Mouse (Mus musculus): ENCODE data around the gene Unc5a. TPM values are rescaled to one million over a fixed set of nuclear protein-coding genes. Genes with fewer than 3 reads are reported as not detected.

Gene Unc5a
- polyA plus RNA-seq, 1 experiment: 51.5 TPM

DNA sequence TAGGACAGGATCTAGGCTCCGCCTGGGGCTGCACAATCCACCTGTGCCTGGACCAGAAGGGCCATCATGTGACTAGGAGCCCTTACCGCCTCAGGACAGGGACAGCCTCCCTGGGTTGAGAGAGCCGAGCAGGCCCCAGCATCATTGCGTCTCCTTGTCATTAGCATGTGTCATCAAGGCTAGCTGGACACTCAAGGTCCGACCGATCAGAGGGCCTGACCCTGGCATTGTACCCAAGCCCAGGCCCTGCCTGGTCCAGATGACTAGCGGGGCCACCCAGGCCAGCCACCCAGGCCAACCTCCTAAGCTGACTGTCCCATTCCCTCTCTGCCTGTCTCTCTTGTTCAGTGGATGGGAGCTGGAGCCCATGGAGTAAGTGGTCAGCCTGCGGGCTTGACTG lies 48.4 kb downstream of the Unc5a start:
- DNase-seq (ENCODE audit: extremely low spot score in 1 of 2, low spot score in 1 of 2): no peak

DNA sequence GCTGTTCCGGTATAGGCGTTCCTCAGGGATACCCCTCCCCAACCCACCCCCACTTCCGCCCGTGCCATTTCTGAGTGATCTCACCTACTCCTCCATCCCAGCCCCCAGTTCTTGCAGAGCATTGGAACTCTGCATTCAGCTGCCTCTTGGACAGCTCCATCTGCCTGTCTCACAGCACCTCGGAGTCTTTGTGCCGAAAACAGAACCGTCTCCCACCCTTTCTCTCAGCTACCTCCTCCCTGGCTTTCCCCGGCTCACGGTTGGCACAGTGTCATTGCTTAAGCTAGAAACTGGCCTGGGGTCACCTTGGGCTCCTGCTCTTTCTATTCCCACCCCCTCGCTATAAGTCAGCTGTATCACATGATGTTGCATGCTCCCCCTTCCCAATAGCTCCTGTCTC lies 51.2 kb downstream of the Unc5a start:
- DNase-seq (ENCODE audit: extremely low spot score in 1 of 2, low spot score in 1 of 2): peak; percentile 62 to 81

DNA sequence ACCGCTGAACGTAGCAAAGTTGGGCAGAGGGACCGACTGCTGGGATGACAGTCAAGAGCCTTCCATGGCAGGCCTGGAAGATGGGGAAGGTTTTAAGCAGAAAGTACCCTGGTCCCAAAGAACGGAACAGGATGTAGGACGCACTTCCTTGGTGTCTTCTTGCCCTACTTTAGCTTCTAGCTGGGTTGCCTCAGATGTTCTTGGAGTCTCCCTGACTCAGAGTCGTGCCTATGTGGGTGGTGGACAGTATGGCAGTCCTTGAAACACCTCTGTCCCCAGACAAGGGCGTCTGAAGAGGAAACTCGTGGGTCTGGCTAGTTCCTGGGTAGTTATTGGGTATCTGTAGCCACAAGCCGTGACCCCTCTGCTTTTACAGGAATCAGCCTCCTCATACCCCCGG lies 52.9 kb downstream of the Unc5a start:
- DNase-seq (ENCODE audit: extremely low spot score in 1 of 2, low spot score in 1 of 2): peak in 1 of 2 experiments; percentile 64

DNA sequence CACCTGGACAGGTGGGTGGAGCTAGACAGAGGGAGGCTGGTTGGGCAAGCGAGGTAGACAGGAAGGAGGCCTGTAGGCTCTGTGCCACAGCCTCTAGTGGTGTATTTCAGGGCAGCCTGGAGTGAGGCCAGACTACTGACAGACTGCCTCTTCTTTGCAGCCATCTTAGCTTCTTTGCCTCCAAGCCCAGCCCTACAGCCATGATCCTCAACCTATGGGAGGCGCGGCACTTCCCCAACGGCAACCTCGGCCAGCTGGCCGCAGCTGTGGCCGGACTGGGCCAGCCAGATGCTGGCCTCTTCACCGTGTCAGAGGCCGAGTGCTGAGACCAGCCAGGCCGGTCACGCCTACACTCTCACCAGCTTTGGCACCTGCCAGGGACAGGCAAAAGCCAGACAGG lies 55.4 kb downstream of the Unc5a start:
- DNase-seq (ENCODE audit: extremely low spot score in 1 of 2, low spot score in 1 of 2): peak in 1 of 2 experiments; percentile 34

DNA sequence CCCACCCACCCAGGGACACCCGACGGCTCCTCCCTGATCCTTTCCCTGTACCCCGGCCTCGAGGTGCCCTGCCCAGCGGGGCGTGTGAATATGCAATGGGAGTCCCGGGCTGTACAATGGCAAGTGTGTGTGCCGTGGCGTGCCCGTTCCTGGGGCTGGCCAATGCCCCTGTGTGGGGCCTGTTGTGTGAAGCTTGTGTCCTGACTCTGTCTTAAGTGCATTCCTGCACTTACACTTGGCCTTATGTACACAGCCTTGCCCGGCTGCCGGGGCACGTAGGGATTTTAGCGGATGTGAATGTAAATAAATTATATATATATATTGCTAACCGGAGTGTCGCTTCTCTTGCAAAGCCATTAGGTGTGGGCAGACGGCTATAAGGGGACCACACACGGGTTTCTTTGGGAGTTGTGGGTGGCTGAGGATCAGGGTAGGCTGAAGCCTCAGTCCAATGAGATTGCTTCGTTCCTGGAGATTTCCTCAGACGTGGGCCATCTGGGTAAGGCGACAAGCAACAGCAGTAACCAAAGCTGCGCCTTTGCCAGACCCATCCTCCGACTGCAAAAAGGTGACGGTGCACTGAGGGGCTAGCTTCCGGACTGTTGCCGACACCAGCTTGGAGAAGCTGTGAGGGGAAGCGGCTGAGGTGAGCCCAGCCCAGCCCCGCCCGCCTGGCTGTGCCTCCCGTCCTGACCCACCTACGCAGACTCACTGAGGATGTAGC lies 56.6 kb downstream of the Unc5a start:
- peak in 1 of 2 experiments; percentile 54 for DNase-seq (ENCODE audit: extremely low spot score in 1 of 2, low spot score in 1 of 2)

DNA sequence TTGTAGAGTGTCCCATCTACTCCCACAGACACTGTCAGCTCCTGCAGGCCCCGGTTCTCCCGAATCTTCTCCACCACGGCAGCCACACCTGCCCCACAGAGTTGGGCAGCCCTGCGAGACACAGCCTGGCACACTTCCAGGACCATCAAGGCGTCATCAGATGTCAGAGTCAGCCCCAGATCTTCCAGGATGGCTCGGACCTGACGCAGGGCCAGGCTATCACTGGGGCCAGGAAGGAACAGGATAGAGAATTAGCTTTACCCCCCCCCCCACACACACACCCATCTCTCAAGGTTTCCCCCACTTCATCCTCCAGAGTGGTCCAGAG lies 57.2 kb downstream of the Unc5a start:
- no peak for DNase-seq (ENCODE audit: extremely low spot score in 1 of 2, low spot score in 1 of 2)

DNA sequence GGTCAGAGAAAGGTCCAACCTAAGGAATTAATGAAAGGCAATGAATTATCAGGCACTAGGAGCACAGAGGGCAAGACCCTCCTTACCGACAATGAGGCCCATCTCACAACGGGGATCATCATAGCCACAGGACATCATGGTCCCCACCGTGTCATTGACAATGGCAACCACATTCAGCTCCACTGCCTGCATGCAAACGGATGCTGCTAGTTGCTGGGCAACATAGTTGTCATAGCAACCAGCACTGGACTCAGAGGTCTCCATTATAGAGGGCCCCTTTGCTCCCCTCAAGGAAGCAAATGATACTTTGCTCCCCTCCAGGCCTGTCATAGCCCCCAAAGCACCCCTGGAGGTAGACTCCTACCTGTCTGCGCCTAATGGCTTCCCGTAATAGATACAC lies 59.4 kb downstream of the Unc5a start:
- DNase-seq (ENCODE audit: extremely low spot score in 1 of 2, low spot score in 1 of 2): no peak

DNA sequence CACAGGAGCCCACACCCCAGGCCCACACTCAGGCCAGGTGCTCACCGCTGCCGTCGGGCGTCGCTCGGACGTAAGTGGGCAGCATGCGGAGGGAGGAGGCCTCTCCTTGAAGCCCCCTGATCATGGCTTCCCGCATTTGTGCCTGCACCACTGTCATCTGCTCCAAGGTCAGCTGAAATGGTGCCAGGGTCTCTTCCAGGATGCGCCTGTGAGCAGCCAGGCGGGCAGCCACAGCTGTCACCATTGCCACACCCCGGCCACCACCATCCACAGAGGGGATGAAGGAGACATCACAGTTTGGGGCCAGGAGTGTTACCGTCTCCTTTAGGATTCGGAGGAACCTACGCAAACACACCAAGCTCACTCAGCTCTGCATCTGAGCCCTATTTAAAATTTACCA lies 61.9 kb downstream of the Unc5a start:
- no peak for DNase-seq (ENCODE audit: extremely low spot score in 1 of 2, low spot score in 1 of 2)

DNA sequence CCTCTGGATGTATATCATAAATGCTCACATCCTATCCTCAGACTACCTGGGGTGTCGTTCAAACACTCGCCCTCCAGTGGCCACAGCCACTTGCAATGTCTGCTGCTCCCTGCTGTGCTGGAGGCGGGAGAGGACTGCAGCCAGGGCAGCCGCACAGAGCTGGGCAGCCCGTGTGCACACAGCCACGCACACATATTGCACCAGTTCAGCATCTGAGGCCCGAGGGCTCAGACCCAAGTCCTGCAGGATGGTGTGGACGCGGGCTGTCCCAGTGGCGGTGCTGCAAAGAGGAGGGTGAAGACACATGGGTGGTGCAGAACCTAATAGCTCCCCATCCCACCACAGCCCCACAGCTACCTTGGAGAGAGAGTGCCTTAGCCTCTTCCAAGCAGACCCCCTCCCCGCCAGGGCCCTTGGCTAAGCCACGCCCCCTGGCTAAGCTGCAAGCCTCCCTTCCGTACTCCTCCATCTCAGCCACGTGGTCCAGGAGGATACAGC lies 62.8 kb downstream of the Unc5a start:
- DNase-seq (ENCODE audit: extremely low spot score in 1 of 2, low spot score in 1 of 2): peak in 1 of 2 experiments; percentile 29

DNA sequence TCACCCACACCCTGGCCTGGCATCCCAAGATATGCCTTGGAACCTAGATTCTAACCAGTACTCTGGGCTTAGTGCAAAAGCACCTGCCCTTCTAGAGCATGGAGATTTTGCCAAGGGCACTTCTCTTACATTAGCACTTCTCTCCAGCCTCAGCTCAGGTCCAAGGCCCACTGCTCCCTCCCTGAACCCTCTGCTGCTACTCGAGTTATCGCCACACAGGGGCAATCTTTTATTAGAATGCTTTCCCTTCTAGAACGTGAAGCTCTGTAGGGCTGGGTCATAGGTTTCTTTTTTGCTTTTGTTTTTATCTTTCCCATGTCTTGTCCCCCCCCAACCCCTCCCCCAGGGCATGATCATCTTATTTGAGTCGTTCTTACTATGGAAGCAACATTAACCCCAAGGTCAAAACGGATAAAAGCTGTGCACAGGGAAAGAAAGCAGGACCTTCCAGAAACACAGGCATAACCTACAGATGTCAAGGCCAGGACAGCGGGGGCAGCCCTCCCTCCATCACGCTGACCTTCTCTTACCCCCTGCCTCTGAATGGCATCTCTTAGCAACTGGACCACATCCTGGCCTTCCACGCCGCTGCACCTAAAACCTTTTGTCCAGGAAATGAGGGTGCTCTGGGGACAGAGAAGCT lies 64.6 kb downstream of the Unc5a start:
- DNase-seq (ENCODE audit: extremely low spot score in 1 of 2, low spot score in 1 of 2): no peak

DNA sequence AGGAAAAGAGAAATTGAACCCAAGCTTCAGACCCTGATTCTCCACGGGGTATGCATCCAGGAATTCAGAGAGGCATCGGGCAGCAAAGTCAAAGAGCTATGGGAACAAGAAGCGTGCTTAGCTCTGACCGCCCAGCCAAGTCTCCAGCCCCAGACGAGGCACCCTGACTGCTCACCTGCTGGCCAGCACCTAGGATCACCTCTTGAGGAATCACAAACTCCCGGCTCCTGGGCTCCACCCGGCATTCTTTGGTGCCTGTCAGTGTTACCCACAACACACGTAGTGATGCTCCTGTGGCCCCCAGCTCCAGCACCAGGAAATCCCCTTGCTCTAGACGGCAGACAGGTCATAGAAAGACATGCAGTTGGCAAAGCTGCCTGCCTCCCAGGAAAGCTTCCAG lies 65.2 kb downstream of the Unc5a start:
- DNase-seq (ENCODE audit: extremely low spot score in 1 of 2, low spot score in 1 of 2): no peak

DNA sequence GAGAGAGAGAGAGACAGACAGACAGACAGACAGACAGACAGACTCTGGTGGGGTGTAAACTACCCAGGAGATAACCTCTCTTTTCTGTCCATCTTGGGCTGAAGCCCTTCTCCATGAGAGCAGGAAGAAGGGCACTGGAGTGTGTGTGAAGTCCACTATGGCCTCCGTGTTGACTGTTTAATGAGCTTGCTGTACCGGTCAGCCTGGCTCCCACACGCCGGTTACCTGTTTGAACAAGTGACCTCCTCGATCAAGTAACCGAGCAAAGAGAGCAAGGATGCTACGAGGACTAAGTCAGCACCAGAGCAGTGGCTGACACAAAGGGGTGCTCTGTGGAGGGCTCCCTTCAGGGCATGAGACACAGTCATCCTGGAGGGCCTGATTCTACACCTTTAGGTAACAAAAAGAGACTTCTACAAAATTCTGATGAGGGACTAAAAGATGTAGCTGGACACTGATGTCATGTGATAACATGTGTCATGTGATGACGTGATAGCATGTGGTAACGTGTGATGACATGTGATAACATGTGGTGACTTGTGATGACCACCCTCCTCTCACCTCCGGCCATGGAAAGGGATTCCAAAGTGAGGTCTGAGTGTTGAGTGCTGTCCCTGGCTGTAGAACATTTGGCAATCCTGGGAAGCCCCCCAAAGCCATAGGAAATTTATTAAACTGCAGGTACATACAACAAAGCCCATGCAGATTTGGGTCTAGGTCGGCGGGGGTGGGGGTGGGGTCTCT lies 68.1 kb downstream of the Unc5a start:
- no peak for DNase-seq (ENCODE audit: extremely low spot score in 1 of 2, low spot score in 1 of 2)

DNA sequence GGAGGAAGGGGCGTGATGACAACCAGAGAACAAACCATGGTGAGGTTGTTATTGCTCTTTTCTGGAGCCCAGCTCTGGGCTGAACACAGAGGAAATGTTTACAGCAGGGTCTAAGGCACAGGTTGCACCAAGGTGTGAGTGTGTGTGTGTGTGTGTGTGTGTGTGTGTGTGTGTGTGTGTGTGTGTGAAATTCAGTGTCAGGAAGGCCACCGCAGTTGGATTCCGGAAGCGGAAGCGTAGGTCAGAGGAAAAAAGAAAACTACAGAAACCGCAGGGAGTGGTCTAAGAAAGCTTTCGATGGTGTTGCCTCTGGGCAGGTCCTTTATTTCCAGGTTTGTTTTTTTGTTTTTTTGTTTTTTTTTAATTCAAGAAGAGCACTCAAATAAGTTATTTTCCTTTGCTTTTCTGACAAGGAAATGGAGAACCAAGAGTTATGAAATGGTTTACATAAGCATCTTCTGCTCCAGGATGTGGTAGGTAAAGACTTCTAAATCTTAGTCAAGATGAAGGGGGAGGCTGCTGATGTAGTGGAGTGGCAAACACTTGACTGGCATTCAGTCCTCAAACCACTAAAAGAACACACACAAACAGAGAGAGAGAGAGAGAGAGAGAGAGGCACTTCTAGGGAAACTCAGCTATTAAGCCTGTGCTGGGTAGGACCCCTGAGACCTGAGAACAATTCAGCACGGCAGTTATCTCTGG lies 68.8 kb downstream of the Unc5a start:
- DNase-seq (ENCODE audit: extremely low spot score in 1 of 2, low spot score in 1 of 2): no peak

DNA sequence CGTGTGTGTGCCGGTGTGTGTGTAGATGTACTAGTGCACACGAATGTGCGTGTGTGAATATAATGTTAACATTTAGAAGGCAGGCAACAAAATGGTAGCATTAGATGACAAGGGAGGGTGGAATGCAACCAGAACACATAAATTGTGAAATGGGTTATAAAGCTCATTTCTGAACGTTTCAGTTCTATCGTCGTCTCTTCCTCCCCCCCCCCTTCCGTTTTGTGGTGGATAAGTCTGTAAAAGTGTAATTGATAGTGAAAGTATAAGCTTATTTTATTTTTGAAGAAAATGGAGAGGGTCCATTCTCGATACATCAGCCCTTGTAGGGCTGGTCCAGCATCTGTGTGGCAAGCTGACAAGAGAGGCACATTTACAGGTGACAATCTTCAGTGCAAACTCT lies 69.5 kb downstream of the Unc5a start:
- no peak for DNase-seq (ENCODE audit: extremely low spot score in 1 of 2, low spot score in 1 of 2)

DNA sequence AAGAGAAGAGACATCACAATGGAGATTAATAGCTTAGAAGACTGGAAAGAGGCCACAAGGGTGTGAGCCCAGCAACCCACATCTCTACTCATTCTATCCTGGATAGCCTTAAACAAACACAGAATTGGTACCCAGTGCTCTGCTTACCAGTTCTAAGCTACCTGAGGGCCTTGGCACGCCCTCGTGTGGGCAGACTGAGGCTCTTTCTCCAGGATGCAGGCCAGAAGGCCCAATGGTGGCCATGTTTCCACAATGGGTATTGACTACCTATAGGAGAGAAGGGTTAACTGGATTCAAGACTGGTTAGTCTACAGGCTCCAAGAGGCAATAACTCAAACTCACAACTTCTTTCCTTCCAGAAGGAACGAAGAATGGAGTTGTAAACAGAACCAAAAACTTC lies 70.0 kb downstream of the Unc5a start:
- DNase-seq (ENCODE audit: extremely low spot score in 1 of 2, low spot score in 1 of 2): no peak

DNA sequence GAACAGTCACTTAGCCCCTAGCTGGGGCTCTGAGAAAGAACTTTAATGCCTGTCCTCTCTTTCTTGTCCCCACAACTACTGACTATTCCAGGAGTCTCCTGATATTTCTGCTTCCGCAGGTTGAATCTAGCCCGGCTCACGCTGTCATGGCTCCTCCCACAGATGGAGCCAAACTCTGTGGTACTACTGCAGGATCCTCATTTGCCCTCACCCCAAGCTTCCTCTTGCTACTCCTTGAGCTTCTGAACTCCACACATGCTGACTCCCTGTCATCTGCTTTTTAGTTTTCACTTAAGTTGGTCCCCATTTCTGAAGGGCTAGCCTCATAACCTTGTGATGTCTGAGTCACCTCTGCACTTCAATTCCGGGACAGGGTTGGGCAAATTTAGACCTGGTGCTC lies 70.8 kb downstream of the Unc5a start:
- no peak for DNase-seq (ENCODE audit: extremely low spot score in 1 of 2, low spot score in 1 of 2)

DNA sequence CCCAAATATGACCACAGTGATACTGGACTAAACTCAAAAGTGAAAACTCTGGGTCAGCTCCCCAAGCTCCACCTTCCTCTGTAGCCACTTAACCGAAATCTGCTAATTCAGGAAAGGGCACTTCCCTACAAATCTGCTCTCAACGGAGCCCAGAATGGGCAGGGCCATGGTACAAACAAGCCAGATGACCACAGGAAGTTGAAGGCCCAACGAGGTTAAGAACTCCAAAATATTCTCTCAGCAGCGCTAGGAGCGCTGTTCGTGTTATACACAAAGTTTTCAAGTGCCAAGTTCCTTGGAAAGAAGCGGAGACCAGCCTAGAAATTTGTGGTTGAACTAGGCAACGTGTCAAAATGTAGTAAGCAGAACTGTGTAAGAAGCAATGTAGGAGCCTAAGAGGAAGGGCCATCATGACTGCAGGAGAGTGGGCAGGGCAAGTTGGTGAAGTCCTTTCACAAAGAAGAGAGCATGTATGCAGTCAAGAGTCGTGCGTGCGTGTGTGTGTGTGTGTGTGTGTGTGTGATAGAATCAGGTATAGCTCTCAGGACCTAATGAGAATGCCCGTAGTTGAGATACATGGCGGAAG lies 72.1 kb downstream of the Unc5a start, which contains the start of gene Hk3:
Gene Hk3 (minus strand): TSS at position 192 of the 586 bp plus-strand sequence.
- DNase-seq (ENCODE audit: extremely low spot score in 1 of 2, low spot score in 1 of 2): no peak

DNA sequence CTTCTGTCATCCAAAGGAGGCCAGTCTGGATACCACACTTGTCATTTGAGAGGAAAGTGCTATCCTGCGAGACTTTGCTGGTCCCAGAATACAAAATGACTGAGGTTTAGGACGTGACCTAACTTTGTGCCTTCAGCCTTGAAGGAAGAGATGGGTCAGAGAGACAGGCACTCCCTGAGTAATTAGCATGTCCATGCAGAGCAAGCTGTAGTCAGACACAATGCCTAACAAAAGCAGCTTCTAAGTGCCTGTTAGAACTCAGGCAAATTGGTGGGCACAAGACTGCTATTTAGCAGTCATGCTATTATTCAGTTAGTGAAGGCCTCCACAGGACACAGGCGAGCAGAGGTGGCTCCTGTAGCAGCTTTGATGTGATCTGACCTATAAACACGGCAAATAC lies 73.0 kb downstream of the Unc5a start:
- no peak for DNase-seq (ENCODE audit: extremely low spot score in 1 of 2, low spot score in 1 of 2)

DNA sequence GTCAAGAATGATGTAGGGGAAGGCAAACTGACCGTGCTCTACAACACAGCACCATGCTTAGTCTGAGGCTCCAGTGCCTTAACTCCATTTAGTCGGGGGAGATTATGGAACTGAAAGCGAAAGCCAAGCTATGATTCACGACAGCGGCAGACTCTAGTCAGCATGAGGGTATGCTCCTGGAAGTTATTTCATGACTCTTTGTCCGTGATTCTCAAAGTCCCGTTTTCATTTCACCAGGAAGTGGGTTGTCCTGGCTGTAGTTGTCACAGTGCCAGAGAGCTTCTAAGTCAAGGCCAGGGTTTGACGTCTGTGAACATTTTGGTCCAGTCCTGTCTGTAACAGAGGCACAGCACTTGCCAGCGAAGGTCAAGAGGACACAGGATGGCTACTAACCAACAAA lies 73.5 kb downstream of the Unc5a start:
- DNase-seq (ENCODE audit: extremely low spot score in 1 of 2, low spot score in 1 of 2): no peak

DNA sequence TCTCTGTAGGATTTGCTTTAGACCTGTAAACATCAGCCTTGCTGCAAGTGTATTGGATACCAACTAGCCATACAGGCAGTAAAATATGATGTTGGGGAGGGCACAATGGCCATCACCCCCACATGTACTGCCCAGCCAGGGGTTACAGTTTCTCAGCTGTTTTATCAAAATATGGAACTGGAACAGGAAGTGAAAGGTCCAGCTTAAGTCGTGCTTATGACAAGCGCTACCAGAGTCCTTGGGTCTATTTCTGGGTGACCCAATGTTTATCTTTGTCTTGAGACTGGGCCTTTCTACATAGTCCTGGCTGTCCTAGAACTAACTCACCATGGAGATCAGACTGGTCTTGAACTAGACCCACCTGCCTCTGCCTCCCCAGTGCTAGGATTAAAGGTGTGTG lies 75.0 kb downstream of the Unc5a start:
- no peak for DNase-seq (ENCODE audit: extremely low spot score in 1 of 2, low spot score in 1 of 2)

DNA sequence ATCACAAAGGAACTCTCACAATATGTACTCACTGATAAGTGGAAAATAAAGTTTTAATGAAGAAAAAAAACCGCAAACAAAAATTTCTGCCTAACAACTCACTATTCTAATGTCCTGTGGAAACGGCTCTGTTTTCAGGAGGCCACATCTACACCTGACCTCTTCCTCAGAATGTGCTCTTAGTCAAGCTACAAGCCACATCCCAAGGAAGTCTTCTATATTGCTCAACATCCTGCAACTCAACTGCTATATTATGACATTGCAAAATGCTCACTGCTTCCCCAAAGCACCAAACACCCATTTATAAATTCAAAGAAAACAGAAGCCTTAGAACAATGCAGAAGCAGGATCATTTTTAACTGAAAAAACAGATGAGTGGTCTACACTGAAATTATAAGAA lies 90.8 kb downstream of the Unc5a start:
- DNase-seq (ENCODE audit: extremely low spot score in 1 of 2, low spot score in 1 of 2): no peak
